Mouse (Mus musculus): ENCODE measurements around the gene Pak1. TPM values are rescaled to one million over a fixed set of nuclear protein-coding genes. Genes with fewer than 3 reads are reported as not detected.
"Not testable (repeated sequence)": the region's sequence is repeated elsewhere in the genome, so short reads cannot be mapped to it uniquely, and the experiment has no call there.

Gene Pak1
- total RNA-seq, 2 experiments from 2014 or later = 26.9 to 31.3 TPM

DNA sequence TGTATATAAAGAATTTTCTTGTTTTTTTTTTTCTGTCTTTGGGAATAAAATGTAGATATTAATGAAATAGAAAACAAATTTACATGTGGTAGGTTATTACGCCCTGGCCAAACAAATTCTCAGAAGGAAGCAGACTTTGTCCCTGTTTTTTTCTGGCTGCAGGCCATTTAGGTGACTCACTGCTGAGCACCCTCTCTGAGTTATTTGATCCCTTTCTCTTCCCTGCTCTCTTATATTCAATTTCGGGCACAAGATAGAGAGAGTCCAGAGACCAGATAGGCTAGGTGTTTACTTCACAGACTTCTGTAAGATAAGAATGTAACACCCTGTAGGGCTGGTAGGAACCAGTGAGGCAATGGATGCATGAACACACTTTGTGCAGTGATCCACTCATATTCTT is 57.2 kb downstream of the Pak1 start:
- peak; percentile 36 to 56 for DNase-seq (ENCODE audit: low spot score in 2 of 2)

DNA sequence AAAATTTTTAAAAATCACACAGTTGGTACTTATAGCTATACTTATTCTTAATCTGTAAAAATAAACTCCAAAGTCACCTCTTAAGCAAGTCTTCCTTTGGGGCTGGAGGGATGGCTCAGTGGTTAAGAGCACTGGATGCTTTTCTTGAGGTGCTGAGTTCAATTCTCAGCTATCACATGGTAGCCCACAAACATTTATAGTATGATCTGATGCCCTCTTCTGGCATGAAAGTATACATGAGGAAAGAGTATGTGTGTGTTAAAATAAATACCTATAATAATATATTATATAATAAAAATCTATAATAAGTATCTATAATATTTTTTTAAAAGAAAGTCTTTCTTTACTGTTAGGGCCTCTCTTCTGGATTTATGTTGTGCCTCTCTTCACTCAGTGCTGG is 58.2 kb downstream of the Pak1 start:
- DNase-seq (ENCODE audit: low spot score in 2 of 2) = no peak

DNA sequence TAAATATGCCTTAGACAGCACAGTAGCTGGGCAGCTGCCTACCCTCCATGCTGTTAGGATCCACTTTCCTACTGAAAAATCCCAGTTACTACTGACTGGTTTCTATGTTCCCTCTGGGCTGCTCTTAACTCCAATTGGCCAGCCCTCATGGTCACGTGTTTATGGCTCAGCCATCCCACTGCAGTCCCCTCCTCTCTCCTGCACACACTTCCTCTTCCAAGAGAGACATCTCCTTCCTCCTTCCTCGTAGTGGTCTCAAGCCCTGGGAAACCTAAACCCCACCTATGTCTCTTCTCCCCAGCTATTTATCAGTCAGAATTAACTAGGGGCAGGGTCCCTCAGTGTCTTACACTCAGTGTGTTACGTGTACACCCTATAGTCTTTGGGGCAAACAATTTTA is 61.2 kb downstream of the Pak1 start:
- not testable (repeated sequence) for DNase-seq (ENCODE audit: low spot score in 2 of 2)

- DNase-seq (ENCODE audit: low spot score in 2 of 2) = no peak
Observed at GRCm38 (mm10) chr7:97850331-97850730, 62.0 kb downstream of the Pak1 start.

- DNase-seq (ENCODE audit: low spot score in 2 of 2) = no peak
Observed at GRCm38 (mm10) chr7:97863512-97863911, 75.2 kb downstream of the Pak1 start.

GRCm38 (mm10) chr7:97864531-97864930 is 76.2 kb downstream of the Pak1 start:
- no peak for DNase-seq (ENCODE audit: low spot score in 2 of 2)

DNA sequence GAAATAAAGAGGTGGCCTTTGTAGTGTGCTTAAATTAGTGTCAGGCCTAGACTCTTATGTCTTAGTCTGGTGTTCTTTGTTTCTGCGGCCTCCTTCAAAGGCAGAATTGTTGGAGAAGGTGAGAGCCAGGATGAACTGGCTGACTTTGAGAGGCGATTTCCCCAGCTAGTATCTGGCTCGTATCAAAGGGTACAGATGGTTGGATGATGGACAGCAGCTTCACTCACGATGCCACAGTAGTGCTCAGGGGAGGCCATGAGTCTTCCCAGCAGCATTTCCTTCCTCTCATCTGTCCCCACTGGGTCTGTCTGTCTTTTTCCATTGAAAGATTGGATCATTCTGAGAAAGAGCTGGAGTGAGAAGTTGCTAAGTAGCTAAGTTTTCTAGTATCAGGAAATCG is 79.5 kb downstream of the Pak1 start:
- no peak for DNase-seq (ENCODE audit: low spot score in 2 of 2)

DNA sequence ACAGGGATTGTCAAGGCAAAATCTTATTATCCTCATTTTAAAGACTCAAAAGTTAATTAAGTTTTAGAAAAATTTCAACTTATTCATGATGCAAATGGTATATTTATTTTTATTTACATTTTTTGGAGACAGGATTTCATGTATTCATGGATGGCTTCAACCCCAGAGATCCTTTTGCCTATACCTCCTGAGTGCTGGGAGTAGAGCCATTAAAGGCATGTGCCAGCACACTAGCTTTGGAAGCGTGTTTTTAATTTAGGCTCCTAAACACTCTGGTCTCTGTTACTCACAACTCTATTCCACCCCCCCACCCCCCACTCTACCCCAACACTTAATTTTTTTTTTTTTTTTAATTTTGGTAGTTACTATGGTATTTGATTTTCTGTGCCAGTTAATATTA is 80.4 kb downstream of the Pak1 start:
- no peak for DNase-seq (ENCODE audit: low spot score in 2 of 2)

DNA sequence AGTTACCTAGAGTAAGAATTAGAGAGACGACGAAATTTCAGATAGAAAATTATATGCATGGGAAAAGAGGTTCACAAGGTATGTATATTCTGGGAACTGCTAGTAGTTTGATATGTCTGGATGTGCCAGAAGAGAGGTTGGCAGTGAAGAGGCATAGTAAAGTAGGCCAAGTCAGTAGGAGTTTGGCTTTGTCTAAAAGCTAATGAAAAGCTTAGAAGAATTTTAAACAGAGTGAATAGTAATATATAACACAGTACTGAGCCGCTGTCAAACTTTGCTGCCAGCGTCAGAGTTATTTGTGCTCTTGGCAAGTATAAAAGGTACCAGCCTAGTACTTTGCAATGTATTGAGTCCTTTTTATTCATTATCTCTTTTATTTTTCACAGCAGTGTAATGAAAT is 84.1 kb downstream of the Pak1 start:
- no peak for DNase-seq (ENCODE audit: low spot score in 2 of 2)

GRCm38 (mm10) chr7:97873317-97873716 is 85.0 kb downstream of the Pak1 start:
- no peak for DNase-seq (ENCODE audit: low spot score in 2 of 2)

DNA sequence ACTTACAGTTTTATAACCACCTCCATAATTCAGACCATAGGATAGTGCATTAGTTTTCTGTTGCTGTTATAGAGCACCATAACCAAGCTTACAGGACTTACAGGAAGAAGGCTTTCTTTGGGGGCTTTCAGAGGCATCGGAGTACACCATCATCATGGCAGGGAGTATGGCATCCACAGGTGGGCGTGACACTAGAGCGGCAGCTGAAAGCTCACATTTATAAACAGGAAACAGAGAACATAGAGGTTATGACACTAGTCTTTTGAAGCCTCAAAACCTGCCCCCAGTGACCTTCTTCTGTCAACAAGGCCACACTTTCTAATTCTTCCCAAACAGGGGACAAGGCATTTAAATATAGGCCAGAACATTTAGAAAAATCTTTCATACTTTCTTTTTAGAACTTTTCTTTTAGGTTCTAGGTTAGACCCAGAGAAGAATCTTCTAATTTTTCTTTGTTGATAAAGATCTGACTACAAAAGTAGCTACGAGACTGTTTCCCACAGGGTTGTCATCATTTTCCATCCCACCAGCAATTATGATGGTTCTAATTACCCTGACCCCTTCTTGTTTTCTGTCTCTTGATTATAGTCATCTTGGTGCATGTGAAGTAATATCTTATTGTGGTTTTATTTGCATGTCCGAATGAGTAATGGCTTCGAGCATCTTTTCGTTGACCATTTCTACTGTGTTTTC is 89.7 kb downstream of the Pak1 start:
- DNase-seq (ENCODE audit: low spot score in 2 of 2) = no peak

DNA sequence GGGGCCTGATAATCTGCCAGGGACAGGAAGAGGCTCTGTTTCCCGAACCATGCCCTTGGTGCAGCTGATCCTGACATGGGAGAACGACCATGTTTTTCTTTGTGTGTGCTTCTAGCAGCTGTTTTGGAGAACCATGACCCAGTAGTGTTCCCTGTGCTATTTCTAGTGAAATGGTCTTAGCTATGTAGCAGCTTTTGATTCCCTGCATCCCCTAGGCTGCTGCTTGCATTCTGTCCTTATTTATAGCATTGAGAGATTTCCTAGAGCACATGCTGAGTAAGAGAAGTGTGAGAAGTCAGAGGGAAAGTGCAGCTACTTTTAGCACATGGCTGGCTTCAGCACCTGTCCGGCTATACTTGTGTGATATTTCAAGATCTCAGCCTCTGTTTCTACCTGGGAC is 123.3 kb downstream of the Pak1 start:
- no peak for DNase-seq (ENCODE audit: low spot score in 2 of 2)

DNA sequence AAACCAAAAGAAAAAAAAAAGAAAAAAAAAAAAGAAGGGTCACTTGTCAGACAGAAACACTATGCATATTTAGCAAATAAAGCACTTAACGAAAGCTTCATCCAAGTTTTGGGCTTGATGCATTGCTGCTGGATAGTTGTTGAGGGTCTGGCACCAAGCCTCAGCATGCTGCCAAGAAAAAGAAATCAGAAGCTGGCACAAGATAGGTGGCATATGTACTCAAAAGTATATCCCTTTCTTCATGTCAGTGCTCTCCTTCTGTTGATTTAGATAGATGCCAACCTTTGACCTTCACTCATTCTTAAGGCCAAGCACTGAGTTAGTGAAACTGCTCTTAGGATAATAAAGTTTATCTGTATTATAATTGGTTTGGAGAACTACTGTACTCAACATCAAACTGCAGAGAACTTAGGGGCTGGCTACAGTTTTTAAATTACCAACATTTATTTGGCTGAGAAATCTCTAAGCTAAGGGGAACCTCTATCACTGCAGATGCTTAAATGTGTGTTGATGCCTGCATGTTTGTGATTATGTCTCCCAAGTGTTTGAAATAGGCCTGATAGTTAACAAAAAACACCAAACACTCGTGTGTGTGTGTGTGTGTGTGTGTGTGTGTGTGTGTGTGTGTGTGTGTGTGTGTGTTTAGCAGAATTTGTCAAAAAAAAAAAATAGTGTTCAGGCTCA is 126.6 kb downstream of the Pak1 start:
- no peak for DNase-seq (ENCODE audit: low spot score in 2 of 2)

- no peak for DNase-seq (ENCODE audit: low spot score in 2 of 2)
Observed at GRCm38 (mm10) chr7:97919742-97920141, 131.4 kb downstream of the Pak1 start, which contains the start of gene Gdpd4. TSS of gene Gdpd4 (plus strand) at chr7:97919955.

DNA sequence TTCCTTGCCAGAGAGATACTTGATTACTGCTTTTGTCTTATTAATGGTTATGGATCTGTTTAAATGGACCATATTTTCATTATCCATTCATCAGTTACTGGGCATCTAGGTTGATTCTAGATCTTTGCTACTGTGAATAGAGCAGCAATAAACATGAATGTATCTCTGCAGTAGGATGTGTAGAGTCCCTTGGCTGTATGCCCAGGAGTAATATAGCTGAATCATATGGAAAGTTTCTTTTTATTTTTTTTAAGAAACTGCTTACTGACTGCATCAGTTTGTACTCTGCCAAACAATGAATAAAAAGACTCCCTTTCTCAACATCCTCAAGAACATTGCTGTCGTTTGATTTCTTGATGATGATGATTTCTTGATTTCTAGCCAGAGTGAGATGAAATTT is 137.5 kb downstream of the Pak1 start:
- no peak for DNase-seq (ENCODE audit: low spot score in 2 of 2)

- no peak for DNase-seq (ENCODE audit: low spot score in 2 of 2)
Observed at GRCm38 (mm10) chr7:97926978-97927377, 138.6 kb downstream of the Pak1 start.

DNA sequence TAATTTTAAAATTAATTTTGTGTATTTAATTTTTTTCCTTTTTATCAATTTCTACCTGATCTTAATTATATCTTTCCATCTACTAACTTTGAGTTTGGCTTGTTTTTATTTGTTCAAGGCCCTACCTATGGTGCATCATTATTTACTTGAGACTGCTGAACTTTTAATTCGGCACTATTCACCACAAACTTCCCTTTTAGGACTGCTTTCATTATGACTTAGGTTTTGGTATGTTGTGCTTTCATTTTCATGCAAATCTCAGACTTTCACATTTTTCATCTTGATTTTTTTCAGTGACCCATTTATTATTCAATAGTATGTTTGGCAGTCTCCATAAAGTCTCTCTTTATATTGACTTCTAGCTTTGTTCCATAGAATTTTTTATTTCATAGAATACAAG is 156.1 kb downstream of the Pak1 start:
- DNase-seq (ENCODE audit: low spot score in 2 of 2) = no peak

Other genes starting within 250 kb of the Pak1 start
- gene Aamdc, start 209.0 kb upstream of the Pak1 start, total RNA-seq (2021) = 10 to 100 TPM; 28.7 to 55.4 TPM
- gene Rsf1, start 208.7 kb upstream of the Pak1 start, total RNA-seq (2021) = 10 to 100 TPM; 23.1 to 24.2 TPM
- gene Clns1a, start 91.9 kb upstream of the Pak1 start, total RNA-seq (2021) = 10 to 100 TPM; 47.4 to 53.8 TPM
- gene Aqp11, start 50.3 kb upstream of the Pak1 start, total RNA-seq (2021) = 1 to 10 TPM; 2.8 to 3.8 TPM
- not detected for gene Gdpd4, start 131.4 kb downstream of the Pak1 start, total RNA-seq (2021)

Measured in adrenal gland, adult 18-20 months (tissue).